Mouse (Mus musculus): ENCODE measurements around the gene Stat2. TPM values are rescaled to one million over a fixed set of nuclear protein-coding genes. Genes with fewer than 3 reads are reported as not detected.
"Not testable (repeated sequence)": the region's sequence is repeated elsewhere in the genome, so short reads cannot be mapped to it uniquely, and the experiment has no call there.

Gene Stat2
- total RNA-seq, 2 experiments from 2014 or later = 8.4 to 15.4 TPM

DNA sequence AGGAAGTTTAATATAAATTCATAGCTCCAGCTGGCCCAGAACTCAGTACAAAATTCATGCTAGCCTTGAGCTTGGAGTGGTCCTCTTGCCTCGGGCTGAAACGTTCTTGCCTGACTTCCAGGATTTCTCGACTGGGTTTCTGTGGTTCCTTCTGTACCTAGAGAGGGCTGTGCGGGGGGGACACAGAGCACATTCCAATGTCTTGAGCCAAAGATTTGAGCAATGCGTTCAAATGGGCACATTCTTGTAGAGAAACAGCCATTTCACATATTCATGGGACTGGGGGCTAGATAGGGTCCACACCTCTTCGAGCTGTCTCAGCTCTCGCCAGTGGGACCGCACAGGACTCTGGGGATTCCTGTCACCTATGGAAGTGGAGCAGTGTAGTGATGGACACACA is 14.4 kb upstream of the Stat2 start:
- DNase-seq = no peak
- intact Hi-C loops (cut with DNase I) = no loop called here

DNA sequence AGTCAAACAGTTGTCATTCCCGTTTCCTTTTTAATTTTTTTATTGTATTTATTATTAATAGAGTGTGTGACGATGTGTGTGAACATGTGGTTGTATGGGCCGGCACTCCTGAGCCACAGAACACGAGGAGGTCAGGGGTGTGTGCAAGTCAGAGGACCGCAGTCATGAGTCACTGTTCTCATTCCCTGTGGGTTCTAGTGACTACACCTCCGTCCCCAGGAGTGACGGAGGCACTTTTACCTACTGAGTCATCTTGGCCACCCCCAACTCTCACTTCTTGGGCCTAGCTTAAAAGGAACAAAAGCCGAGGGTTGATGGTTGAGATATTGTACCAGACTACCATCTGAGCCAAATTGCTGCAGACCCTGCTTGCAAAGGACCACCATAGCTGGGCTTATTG is 14.0 kb upstream of the Stat2 start:
- intact Hi-C loops (cut with DNase I) = no loop called here

DNA sequence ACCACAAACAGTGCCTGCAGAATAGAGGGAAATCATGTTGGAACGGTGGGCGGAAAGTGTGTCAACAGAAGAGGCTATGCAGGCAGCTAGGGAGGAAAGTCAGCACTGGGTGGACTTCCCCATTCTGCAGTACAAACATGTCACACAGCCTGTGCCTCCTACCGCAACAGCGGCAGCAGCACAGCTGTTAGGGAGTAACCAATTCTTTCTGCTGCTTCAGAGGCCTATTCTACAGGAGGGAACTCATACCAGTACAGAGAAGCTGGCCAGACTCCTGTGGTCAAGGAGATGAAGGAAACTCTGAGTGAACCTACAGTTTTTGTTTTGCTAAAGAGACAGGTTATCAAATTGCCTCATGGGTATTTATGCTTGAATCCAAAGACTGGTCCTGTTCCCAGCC is 11.4 kb upstream of the Stat2 start:
- no peak for DNase-seq

More for the DNA sequence above, 14.0 kb upstream of the Stat2 start:
- DNase-seq = no peak

DNA sequence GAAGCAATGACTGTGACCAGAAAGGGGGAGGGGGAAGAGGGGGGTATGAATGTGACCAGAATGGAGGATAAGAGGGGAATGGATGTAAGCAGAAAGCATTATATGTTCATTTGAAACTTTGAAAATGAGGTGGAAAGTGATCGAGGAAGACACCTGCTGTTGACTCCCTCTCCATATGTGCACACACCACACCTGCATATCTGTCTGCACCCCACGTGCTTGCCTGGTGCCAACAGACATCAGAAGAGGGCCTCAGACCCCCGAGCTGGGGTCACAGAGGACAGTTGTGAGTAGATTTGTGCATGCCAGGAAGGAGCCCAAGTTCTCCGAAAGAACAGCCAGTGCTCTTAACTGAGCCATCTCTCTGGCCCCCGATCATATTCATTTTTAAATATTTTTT is 10.4 kb upstream of the Stat2 start:
- no peak for DNase-seq
- intact Hi-C loops (cut with DNase I) = no loop called here

More for the DNA sequence above, 11.4 kb upstream of the Stat2 start:
- intact Hi-C loops (cut with DNase I) = no loop called here

DNA sequence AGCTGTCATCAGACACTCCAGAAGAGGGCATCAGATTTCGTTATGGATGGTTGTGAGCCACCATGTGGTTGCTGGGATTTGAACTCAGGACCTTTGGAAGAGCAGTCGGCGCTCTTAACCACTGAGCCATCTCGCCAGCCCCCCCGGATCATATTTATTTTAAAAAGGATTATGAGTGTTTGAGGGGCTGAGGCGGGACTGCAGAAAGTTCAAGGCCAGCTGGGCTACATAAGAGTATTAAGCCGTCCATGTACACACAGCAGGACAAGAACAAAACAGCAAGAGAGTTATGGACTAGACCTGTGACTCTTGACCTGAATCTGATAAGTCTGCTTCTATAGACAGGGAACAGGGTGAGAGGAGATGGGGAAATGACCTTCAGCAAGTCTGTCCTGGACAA is 10.0 kb upstream of the Stat2 start:
- intact Hi-C loops (cut with DNase I); DNase-seq: not testable (repeated sequence)

DNA sequence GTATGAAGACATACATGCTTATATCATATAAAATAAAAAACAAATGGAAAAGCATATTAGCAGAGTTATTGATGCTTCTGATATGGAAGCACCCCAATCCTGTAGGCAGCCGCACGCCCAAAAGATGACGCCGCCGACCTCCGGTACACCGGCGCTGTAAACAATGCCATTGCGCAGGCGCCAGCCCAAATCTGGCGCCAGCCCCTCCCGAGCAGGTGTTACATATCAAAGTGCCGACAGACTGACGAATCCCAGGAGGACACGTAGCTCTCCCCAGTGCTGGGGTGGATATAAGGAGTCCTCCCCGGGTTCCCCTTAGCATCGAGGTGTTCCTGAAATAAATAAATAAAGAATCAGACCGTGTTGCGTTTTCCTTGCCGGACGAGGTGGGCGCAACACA is 8.1 kb upstream of the Stat2 start:
- peak; percentile 27 to 49 for DNase-seq
- intact Hi-C loops (cut with DNase I) = no loop called here

DNA sequence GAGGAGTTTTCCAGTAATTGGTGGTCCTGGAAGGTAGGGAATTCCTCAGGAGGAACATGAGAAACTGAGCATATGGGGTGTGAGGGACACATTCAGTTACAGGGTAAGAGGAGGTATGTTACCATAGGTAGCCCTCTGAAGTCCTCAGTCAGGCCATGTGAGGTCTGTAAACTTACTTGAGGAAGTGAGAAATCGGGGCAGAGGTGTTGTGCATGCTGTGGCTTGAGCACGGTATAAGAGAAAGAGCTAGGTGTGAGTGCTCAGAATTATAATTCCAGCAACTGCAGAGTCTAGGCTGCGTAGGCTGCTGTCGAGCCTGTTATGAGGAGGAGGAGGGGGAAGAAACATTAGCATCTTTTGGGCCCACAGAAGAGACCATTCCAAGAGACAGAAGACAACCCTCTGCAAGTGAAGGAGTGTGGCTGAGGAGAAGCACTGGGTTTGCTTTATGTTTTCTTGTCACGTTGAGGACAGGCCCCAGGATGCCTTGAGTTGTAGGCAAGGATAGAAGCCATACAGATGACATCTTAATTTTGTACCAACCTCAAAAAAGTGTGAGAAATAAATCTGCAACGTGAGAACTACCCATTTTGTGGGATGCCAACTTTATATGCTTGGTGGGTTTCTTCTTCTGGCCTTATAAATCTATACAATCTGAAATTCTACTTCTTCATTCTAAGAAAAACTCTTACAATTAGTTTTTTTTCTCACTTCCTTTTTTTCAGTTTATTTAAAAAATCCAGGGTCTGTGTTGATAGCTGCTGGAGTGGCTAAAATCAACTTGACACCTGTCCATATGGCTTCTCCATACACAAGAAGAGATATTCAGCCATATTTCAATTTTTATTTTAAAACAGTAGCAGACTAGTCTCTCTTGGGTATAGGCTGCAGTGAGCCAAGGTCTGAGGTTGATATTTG is 6.7 kb upstream of the Stat2 start:
- DNase-seq = no peak
- intact Hi-C loops (cut with DNase I) = no loop called here

DNA sequence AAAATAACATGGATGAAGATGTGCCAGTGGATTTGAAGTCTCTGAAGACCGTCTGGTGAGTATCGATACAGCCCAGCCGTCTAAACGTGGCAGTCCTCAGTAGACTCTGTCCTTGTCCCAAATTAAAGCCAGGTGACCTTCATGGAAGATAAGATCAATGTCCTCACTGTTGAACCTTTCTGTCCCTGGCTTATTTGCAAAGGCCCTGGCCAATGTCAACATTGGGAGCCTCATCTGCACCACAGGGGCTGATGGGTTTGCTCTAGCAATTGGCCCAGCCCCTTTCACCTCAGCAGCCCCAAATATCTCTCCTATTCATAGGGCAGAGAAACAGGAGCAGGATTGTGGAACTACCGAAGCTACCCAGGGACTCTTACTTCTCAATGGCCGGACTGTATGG is 2.0 kb upstream of the Stat2 start, which contains the start of gene Apof:
Gene Apof, plus strand, starts transcription at position 301 of the 400 bp plus-strand sequence.
- intact Hi-C loops (cut with DNase I) = loop anchor here (2.0 kb wide), 1 partner anchor 36 kb away; the partner anchor contains the start of gene Timeless
- no peak for DNase-seq

DNA sequence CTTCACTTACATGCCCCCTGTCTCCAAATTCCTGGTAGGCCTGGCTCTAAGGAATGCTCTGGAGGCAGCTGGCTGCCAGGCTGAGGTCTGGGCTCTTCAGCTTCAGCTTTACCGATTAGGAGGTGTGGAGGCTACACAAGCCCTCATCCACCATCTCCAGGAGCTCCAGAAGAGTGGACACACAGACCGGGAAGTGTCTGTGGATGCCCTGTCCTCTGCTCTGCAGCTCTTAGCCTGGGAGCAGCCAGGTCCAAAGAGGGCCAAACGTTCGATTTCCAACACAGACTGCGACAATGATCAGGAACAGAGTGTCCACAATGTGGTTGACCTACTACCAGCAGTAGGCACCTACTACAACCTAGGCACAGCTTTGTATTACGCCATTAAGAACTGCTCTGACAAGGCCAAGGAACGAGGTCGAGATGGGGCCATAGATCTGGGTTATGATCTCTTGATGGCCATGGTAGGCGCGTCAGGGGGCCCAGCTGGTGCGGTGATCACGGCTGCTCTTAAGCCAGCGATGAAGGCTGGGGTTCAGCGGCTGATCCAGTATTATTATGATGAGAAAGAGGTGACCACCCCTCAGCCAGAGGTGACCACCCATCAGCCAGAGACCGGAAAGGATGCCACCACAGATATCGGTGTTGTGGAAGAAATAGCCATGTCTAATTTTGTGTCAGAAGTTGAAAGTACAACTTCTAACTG is 1.0 kb upstream of the Stat2 start:
- intact Hi-C loops (cut with DNase I) = loop anchor here (2.0 kb wide), 1 partner anchor 37 kb away; the partner anchor contains the start of gene Timeless
- no peak for DNase-seq

DNA sequence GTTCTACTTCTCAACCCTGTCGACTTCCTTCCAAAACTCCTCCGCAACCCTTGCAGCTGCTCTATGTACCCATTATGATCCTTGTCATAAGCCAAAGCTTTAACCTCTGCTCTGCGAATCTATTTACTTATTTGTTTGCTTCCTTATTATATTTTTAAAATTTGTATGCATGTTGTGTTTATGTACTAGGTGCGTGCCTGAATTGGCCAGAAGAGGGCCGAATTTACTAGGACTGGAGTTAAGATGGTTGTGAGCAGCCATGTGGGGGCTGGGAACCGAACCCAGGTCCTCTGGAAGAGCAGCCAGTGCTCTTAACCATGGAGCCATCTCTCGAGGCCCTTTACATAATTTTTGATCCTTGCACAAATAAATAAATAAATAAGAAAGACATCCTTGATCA is 507 bp downstream of the Stat2 start:
- DNase-seq = no peak
- intact Hi-C loops (cut with DNase I) = no loop called here

DNA sequence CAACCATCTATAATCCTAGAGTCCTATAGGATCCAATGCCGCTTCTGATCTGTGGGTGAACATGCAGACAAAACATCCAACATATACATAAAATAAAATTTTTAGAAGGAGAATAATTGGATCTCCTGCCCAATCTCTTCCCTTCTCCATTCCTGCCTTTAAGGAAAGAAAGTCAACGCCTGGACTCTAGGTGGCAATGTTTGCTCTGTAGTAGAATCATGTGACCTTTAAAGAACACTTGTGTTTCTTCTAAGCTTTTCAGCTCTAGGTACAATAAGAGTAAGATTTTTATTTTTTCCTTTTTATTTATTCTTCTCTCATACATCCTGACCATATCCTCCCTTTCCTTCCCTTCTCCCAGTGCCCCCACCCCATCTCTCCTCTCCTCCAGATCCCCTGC is 1.5 kb downstream of the Stat2 start:
- intact Hi-C loops (cut with DNase I) = loop anchor here (2.0 kb wide), 1 partner anchor 29 kb away; no protein-coding TSS in a partner anchor

DNA sequence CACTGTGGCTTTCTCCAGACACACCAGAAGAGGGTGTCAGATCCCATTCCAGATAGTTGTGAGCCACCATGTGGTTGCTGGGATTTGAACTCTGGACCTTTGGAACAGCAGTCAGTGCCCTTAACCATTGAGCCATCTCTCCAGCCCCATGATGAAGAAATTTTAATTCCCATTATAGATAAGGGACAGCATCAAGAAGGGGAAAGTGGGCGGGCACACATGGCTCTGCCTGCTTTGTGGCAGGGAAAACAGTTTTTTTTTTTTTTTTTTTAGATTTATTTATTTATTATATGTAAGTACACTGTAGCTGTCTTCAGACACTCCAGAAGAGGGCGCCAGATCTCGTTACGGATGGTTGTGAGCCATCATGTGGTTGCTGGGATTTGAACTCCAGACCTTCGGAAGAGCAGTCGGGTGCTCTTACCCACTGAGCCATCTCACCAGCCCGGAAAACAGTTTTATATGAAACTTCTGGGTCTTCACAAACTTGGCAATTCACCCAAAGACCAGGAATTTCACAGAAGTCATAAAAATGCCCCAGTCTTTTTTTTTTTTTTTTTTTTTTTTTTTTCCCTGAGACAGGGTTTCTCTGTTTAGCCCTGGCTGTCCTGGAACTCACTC is 2.6 kb downstream of the Stat2 start:
- intact Hi-C loops (cut with DNase I) = loop anchor here (2.0 kb wide), 1 partner anchor 28 kb away; no protein-coding TSS in a partner anchor

More for the DNA sequence above, 1.5 kb downstream of the Stat2 start:
- DNase-seq = no peak

DNA sequence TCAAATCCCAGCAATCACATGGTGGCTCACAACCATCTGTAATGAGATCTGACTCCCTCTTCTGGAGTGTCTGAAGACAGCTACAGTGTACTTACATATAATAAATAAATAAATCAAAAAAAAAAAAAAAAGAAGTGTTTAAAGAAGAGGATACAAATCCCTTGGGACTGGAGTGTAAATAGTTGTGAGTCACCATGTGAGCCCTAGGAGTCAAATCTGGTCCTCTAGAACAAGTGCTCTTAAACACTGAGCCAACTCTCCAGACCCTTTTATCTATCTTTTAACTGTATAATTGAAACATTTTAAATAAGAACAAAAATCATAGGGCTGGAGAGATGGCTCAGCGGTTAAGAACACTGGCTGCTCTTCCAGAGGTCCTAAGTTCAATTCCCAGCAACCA is 5.0 kb downstream of the Stat2 start:
- intact Hi-C loops (cut with DNase I) = not testable (repeated sequence)

More for the DNA sequence above, 2.6 kb downstream of the Stat2 start:
- DNase-seq = not testable (repeated sequence)

DNA sequence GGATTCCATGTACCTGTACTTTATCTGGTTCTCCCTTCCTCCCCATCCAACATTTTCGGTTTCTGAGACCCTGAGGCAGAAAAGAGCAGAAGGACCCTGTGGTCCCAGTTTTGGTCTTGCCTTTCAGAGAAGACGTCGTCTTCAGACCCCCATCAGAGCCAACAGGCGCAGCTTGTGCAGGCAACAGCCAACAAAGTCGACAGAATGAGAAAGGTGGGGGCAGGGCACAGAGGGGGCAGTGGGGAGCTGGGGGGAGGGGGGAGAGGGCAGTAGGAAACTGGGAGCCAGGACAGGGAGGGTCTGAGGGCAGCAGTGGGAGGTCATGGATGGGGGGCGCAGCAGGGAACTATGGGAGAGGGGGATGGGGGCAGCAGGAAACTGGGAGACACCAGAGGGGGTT is 7.8 kb downstream of the Stat2 start:
- no peak for DNase-seq
- intact Hi-C loops (cut with DNase I) = no loop called here

More for the DNA sequence above, 5.0 kb downstream of the Stat2 start:
- DNase-seq = not testable (repeated sequence)

DNA sequence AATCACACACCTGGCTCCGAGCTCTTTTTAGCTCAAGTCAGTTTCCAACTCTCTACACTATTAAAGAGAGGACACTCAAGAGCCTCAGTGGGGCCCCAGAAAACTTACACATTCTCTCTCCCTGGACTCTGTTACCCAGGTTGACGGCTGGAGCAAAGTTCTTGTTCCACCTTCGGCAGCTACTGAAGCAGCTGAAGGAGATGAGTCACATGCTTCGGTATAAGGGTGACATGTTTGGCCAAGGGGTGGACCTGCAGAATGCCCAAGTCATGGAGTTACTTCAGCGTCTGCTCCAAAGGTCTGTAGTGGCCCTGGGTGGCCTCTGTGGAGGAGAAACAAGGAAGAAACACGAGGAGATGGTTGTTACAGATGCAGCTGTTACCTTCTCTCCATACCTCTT is 10.6 kb downstream of the Stat2 start:
- intact Hi-C loops (cut with DNase I) = no loop called here
- DNase-seq = no peak

DNA sequence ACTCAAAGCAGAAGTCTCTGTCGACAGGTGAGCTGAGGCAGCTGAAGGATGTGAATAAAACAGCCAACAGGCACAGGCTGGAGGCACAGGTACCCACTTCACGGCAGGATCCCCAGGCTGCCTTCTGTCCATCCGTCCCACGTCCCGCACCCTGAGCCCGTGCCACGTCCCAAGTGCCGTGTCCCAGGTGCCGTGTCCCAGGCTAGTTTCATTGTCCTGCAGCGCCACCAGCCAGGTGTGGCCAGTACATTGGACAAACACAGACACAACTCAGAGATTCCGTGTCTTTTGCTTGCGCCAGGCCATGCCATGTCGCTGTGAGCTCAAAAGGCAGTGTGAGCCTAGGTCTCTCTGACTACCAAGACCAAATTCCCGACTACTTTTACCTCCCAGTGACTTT is 11.3 kb downstream of the Stat2 start:
- intact Hi-C loops (cut with DNase I) = no loop called here
- no peak for DNase-seq

DNA sequence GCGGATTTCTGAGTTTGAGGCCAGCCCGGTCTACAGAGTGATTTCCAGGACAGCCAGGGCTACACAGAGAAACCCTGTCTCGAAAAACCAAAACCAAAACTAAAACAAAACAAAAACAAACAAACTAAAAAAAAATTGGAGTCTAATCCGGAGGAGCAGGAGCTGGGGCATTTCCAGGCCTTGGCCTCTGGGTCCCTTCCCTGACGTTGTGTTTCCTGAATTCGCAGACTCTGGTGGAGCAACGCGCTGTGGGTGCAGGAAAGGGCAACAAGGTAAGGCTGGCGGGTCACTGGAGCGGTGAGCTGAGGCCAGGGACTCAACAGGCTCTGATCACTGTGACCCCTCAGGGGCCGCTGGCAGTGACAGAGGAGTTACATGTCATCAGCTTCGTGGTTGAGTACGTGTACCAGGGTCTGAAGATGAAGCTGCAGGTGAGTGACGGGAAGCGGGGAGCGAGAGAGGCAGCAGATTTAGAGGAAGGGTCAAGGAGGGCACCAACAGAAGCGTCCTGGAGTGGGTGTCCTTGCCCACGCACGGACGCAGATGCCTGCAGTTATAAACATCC is 12.6 kb downstream of the Stat2 start:
- intact Hi-C loops (cut with DNase I) = no loop called here

DNA sequence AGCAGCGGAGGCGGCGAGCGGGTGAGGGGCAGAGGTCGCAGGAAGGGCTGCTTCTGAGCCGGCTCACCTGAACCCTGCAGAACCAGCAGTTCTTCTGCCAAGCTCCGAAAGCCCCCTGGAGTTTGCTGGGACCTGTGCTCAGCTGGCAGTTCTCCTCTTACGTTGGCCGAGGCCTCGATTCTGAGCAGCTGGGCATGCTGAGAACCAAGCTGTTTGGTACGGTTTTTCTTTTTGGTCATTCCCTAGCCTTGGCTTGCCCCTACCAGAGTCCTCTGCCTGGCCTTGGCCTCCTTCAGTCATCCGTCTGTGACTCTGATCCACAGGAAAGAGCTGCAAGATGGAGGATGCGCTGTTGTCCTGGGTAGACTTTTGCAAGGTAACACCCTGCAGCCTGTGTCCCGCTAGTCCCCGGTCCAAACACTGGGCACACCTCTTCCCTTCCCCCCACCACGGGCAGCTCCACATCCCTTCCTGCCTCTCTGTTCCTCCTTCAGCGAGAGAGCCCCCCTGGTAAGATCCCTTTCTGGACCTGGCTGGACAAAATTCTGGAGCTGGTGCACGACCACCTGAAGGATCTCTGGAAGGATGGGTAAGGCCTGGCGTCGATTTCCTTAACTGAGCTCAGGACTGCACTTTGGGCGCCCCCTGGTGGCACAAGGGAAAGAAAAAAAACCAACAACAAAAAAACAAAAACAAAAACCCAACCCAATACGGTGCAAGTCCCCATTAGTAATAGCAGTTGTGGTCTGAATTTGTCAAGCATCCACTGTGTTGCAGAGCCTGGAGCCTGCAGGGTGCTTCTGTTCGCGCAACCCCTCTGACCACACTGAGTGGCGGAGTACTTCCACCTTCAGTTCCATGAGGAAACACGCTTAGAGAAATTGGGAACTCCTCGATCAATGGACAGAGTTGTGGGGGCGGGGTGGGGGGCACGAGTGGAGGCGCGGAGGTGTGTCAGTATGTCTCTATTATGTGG is 13.5 kb downstream of the Stat2 start:
- intact Hi-C loops (cut with DNase I) = loop anchor here (1.0 kb wide), 1 partner anchor 72 kb away; no protein-coding TSS in a partner anchor
- peak; percentile 70 to 78 for DNase-seq

More for the DNA sequence above, 12.6 kb downstream of the Stat2 start:
- no peak for DNase-seq

DNA sequence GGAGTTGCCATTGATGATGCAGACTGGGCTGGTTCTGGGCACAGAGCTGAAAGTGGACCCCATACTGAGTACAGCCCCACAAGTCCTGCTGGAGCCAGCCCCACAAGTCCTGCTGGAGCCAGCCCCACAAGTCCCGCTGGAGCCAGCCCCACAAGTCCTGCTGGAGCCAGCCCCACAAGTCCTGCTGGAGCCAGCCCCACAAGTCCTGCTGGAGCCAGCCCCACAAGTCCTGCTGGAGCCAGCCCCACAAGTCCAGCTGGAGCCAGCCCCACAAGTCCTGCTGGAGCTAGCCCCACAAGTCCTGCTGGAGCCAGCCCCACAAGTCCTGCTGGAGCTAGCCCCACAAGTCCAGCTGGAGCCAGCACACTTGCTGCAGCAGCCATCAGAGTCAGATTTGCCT is 20.2 kb downstream of the Stat2 start:
- intact Hi-C loops (cut with DNase I) = not testable (repeated sequence)
- peak; percentile 40 to 45 for DNase-seq
